Mouse (Mus musculus): Measurements from ENCODE around the gene Agtrap. TPM values are rescaled to one million over a fixed set of nuclear protein-coding genes. Genes with fewer than 3 reads are reported as not detected.
A peak's percentile ranks its signal among the peaks of the same experiment; 100 is the strongest.
"Not testable (repeated sequence)": the region's sequence is repeated elsewhere in the genome, so short reads cannot be mapped to it uniquely, and the experiment has no call there.

The Agtrap gene
- 20.4 and 25.4 TPM in 2 replicates for polyA plus RNA-seq (2012; rRNA removed)

DNA sequence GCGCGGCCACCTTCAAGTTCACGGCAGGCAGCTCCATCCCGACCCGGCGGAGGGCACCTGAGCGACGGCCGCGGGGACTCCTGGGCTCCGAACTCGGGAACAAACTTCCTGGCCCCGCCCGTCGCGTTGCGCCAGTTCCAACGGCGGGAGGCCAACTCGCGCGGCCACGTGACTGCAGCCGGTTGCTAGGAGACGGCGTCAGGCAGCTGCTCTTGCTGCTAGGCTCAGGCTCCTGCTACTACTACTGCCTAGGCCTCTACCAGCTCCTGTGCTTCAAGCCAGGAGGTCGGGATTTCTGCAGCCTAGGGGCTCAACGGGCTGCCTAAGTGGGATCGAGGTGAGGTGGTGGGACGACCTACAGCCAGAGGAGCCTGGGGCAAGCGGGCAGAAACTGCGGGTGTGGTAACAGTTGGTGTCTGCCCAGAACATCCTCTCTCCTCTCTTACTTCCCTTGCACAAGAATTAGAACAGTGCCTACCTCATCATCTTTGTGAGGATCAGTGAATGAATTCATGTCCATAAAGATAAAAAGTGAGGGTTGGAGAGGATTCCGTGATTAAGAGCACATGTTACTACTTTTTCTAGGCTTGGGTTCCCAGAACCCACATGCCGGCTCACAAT, at the start of gene Agtrap:
Gene Agtrap (minus strand): TSS at position 125 of the 621 bp plus-strand sequence.
- DNase-seq (ENCODE audit: low spot score) = peak; percentile 91

DNA sequence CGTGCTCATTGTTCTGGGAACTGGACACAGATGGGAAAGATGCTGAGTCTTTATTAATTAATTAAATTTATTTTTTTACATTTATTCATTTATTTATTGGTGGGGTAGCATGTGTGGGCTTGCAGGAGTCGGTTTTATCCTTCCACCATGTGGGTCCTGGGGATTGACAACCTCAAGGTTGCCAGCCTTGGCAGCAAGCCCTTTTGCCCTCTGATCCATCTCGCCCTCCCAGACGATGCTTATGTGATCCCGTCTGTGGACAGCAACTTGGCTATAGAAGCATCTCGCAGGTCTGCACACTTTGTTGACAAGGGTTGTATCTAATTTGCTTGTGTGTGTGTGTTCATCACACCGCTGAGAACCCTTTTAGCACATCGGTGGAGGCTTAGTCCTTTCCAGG, 49.7 kb upstream of the Agtrap start:
- DNase-seq (ENCODE audit: low spot score) = no peak

DNA sequence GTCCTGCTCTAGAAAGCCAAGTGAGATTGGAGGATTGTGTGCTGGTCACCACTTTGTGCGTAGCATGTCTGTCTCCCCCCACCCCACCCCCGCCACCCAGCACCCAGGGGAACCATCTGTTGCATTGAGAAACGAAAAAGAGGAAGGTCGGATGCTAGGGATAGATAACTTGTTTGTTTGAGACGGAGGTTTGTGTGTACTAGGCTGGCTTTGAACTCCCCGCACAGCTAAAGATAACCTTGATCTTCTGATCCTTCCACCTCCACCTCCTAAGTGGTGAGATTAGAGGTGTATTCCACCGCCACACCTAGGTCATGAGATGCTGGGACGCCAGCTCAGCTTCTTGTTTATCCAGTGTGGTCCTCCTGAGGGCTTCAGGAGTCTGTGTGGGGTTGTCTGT, 47.2 kb upstream of the Agtrap start:
- no peak for DNase-seq (ENCODE audit: low spot score)

DNA sequence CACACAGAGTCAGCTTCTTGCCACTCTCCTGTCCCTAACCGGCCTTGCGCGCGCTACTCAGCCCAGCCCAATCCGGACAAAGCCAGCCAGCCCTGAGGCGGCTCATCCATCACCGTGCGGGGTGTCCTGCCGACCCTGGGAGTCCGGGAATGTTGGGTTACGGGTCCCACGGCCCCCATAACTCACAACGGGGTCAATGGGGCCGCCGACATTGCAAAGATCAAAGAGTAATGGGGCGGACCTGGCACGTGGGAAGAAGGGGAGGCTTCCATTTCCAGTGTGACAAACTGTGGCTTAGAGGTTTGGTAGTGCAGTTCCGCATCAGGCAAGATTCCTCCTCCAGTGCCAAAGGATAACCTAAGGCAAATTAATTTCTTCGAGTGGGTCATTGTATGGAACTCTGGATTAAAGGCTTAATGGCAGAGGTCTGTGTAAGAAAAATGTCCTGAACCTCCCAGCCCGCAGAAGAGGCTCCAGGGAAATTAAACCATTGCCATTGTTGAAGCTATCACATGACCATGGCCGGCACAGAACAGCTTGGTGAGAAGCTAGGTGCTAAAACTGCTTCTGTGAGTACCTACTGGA, 43.8 kb upstream of the Agtrap start:
- no peak for DNase-seq (ENCODE audit: low spot score)

DNA sequence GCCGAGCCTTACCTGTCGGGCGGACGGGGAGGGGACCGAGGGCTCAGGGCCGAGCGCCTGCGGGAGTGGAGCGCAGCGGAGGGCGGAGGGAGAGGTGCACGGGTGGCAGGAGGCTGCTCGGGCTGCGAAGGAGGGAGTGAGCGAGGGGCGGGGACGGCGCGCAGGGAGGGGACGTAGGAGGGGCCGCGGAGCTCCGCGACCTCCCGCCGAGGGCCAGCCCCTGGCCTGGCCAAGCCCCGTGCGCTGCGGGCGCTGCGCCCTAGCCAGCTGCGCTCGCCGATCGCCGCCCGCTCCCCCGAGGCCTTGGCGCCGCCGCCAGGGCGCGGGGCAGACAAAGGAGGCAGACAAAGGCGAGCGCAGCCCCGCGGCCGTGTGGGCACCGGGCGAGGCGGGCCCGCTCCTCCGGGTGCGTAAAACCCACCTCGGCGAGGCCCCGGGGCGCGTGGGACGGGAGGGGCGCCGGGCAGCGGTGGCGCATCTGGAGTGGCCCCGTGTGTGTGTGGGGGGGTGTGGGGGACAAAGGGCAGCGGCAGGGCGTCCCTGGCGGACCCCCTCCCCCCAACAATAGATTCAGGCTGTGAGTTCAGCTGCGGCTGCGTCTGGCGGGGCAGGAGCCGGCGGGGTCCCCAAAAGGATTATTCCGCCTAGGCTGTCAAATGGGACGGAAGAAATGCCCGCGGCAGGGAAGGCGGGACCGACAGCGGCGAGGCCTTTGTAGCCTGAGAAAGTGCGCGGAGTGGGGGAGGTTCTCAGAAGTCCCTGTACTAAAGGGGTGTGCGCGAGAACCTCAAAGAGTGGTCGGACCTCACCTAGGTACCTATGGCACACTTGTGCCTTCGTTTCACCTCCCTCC, 43.0 kb upstream of the Agtrap start, which contains the start of gene Draxin:
Gene Draxin (minus strand): TSS at position 138 of the 853 bp plus-strand sequence.
- no peak for DNase-seq (ENCODE audit: low spot score)

DNA sequence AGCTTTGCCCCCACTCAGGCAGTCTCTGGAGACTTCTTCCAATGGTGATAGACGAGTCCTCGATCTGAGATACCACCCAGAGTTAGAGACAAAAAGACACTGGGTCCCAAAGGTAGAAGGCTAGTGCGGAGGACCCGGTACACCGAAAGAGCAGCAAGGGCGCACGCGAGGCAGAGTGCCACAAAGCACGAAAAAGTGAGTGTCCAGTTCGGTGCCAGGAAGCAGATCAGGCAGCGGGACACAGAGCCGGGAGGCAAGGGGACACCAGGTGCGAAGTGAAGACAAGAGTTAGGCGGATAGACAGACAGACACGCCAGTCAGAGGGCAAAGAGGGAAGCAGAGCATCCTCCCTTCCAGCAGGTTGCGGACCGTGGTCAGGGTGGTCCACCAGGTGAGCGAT, 42.3 kb upstream of the Agtrap start, which contains the start of gene Mad2l2:
Gene Mad2l2 (plus strand): TSS at position 252 of the 400 bp plus-strand sequence.
- no peak for DNase-seq (ENCODE audit: low spot score)

DNA sequence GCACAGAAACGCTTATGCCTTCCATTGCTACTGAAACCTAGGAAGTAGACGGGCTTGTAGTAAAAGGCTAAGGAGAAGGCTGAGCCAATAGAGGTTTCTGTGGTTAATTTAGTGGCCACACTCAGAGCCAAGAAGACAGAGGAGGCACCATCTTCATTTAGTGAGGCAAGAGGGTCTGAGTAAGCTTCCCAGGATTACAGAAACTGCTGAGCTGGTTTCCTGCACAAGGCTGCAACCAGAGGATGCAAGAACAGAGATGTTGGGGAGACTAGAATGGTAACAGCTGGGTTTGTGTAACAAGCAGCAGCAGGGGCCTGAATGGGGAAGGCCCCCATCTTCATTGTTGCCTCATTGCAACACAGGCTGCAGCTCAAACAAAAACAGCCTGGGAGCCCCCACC, 40.8 kb upstream of the Agtrap start:
- no peak for DNase-seq (ENCODE audit: low spot score)

DNA sequence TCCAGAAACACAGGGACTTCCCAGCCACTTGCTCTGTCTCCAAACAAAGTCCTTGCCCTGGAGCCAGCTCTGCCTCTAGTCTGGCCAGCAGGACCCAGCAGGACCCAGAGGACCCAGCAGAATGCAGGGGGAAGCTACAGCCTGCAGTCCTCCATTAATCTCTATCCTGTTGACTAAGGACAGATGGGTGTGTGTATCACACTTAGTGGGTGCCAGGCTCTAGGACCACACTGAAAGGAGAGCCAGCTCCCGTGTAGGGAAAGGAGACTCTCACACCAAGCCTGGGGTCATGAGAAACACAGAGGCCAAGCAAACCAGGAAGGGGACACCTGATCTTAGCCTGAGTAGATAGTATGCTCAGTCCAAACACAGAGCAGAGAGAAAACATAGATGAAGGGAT, 40.4 kb upstream of the Agtrap start:
- no peak for DNase-seq (ENCODE audit: low spot score)

DNA sequence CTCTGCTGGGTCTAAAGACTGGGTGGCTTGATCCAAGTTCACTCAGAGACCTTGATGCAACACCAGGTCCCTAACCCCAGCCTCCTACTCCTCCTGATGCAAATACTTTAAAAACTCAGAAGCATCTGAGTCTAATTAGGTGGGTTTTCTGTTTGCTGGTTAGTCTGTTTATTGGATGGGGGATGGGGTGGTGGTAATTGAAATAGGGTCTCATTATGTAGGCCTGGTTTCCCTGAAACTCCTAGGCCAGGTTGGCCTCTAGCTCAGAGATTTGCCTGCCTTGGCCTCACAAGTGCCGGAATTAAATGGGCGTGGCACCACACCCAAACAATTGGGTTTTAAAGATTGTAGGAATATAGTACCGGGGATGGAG, 34.8 kb upstream of the Agtrap start:
- DNase-seq (ENCODE audit: low spot score) = no peak

DNA sequence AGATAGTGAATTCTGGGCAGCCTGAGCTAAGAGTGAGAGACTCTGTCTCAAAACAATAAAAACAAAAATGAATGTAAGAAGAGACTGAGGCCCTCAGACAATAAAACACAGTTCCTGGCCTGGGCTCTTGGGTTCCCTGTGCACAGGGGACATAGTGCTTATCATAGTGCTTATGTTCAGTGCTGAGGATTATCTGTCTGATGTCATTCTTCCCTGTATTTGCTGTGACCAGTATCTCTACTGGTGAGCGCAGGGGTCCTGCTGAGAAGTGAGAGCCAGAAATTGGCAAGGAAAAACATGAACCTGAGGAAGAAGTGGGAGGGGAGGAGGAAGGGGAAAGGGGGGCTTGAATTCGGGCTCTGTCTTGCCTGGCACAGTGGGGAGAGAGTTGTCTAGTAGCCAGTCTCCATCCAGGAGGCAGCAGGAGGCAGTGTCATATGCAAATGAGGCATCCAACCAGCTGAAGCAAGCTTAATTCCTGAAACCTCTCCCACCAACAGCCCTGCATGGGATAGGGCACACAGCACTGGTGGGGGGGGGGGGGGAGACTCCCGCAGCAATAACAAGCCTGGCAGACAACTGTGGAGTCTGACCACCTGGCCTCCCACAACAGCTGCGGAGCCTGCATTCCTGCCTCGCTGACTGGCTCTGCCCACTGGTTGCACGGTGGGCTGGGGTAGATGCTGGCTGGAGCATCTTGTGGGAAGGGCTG, 34.3 kb upstream of the Agtrap start:
- DNase-seq (ENCODE audit: low spot score) = no peak

DNA sequence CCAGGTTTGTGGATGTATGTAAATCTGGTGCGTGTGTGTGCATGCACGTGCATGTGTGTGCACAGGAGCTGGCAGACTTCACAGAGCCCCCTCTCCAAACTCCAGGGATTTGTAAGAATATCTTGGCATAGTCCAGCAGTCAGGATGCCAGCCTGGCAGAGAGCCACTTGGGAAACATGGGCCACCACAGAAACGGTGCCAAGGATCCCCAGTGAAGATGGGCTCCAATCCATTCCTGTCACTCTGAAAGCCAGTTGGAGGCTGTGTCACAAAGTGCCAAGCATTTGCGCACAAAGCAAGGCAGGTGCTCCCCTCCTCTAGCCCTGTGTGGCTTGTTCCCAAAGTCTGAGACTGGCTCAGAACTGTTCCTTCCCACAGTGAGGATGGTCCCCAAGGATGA, 33.5 kb upstream of the Agtrap start:
- no peak for DNase-seq (ENCODE audit: low spot score)

DNA sequence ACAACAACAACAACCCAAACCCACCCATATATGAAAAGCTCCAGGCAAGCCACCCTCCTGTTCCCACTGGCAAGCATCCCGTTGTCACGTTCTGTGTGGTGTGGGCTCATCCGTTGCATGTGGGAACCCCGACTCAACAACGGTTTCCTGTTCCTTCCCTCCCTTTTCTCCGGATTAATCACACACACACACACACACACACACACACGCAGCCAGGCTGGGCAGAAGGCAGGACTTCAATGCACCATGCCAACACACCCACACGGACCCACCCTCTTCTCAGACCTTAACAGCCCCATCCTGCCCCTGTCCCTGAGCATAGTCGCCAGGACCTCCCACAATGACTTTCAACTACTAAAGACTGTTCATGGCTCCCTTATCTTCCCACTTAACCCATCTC, 32.7 kb upstream of the Agtrap start:
- DNase-seq (ENCODE audit: low spot score) = no peak

DNA sequence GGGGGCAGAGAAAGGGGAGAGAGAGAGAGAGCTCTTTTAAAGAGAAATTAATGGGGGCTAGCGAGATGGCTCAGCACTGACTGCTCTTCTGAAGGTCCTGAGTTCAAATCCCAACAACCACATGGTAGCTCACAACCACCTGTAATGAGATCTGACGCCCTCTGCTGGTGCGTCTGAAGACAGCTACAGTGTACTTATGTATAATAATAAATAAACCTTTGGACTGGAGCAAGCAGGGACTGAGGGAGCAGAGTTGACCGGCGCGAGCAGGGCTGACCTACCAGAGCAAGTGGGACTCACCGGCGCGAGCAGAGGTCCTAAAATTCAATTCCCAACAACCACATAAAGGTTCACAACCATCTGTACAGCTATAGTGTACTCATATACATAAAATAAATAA, 31.7 kb upstream of the Agtrap start:
- DNase-seq (ENCODE audit: low spot score) = not testable (repeated sequence)

DNA sequence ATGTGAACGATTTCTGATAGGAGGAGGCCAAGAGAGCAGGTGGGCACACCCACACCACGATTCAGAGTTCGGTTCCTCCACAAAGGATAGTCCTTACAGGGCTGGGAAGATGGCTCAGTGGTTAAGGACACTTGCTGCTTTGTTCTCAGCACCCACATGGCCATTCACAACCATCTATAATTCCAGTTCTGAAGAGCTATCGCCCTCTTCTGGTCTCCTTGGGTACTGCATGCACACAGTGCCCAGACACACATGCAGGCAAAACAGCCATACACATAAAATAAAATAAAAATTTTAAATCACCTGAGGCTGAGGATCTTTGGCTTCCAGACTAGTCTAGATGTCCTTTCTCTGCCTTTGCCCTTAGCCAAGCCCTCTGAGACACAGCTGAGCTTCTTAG, 29.6 kb upstream of the Agtrap start:
- no peak for DNase-seq (ENCODE audit: low spot score)

DNA sequence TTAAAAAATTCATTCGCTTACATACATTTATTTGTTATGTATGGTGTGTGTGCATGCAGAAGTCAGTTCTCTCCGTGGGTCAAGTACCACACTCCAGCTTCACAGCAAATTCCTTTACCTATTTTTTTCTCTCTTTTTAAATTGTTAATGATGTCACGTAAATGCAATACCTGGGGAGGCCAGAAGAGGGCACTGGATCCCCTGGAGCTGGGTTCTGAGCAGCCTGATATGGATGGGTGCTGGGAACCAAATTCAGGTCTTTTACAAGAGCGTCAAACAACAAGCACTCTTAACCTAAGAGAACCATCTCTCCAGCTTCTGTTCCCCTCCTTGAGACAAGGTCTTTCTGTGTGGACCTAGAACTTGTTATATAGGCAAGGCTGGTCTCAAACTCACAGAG, 28.8 kb upstream of the Agtrap start:
- no peak for DNase-seq (ENCODE audit: low spot score)

DNA sequence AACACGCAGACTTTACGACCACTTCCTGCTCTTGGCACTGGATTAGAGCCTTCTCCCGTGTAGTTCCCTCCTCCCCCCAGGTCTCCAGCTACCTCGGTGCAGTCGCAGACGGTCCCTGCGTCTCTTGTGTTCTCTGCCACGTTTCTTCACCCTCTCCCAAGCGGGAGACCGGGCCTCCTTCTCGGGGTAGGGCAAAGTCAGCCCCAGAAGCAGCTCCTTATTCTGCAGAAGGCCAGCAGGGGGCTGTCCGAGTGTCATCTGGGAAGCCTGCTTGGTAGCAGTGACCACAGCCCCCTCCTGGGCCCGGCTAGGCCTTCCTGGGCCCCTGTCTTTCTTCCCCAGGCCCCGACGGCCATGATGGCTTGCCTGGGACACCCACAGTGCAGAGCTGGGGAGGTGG, 27.6 kb upstream of the Agtrap start:
- peak; percentile 33 for DNase-seq (ENCODE audit: low spot score)

DNA sequence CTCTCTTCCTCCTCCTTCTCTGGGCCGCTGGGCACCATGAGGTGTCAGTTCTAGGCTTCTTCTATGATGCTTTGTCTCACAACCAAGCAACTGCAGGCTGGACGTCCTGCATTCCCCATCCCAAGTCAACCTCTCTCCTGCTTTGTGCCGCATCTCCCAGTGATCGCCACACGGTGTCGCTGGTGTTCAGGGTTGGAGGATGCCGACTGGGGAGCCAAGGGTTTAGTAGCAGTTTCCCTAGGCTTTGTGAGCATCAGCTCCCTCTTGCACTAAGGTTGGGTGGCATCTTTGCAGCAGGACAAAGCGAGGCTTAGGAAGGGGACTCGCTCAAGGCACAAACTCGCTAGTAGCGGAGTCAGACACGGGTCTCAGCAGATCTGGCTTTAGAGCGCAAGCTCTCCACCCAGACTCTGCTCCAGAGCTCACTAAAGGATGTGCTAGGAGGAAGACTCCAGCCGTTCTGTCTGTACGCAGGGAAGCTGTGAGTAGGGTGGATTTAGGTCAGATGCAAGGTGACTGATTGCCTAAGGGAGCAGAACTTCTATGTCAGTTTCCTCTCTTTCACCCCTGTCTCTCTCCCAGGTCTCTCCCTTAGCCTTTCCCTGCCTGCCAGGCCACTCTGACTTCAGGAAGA, 27.0 kb upstream of the Agtrap start:
- DNase-seq (ENCODE audit: low spot score) = peak; percentile 71

DNA sequence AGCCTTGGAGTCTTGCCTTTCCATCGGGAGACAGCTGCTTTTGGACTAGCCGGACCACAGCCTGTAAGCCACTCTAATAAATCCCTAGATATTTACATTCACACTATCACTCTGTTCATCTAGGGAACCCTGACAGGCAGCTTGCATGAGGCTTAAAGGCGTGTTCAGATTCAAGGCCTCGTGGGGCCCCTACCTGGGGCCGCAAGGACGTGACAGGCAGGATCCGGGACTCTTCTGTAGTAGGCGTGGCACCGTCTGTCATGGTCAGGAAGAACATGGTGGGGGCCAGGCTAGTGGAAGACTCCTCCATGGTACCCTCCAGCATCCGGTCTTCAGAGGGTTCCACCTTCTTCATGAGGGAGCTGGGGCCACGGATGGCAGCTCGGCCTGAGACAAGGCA, 24.7 kb upstream of the Agtrap start:
- DNase-seq (ENCODE audit: low spot score) = no peak

DNA sequence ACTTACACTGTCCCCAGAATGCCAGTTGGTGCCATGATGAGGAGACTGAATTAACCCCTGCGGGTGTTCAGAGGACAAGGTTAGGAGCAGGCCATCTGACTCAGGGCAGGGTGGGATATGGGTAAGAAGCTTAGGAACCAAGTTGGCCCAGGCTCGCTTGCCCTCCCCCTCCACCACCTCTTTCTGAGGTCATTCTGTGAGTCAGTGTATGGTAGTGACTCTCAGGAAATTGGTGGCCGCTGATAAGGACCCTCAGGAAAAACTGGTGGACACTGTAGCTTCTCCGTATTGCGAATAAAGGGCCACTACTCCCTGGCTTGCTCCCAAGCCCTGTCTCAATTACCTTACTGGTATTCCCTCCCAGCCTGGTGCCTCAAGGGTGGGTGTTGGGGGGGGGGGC, 21.4 kb upstream of the Agtrap start:
- DNase-seq (ENCODE audit: low spot score) = no peak

DNA sequence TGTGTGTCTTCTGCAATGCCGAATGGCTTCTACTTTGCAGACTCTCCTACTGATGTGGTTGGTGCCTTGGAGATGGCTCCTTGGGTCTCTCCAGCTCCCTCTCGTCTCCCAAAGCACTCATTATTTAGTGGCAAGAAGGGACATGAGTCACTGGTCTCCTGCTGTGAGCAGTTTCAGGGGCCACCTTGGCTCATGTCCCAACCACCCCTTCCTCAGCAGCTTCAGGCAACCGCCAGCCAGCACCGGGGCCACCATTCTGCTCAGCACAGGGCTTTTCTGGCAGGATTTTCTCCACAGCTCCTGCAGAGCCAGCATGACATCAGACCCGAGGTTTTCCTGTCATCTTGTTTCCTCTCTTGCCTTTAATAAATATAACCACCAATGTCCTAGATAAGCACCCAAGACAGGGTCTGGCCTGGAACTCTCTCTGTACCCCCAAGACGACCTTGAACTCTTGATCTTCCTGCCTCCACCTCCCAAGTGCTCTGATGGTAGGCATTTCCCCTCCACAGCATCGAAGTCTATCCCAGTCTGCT, 20.8 kb upstream of the Agtrap start:
- no peak for DNase-seq (ENCODE audit: low spot score)

DNA sequence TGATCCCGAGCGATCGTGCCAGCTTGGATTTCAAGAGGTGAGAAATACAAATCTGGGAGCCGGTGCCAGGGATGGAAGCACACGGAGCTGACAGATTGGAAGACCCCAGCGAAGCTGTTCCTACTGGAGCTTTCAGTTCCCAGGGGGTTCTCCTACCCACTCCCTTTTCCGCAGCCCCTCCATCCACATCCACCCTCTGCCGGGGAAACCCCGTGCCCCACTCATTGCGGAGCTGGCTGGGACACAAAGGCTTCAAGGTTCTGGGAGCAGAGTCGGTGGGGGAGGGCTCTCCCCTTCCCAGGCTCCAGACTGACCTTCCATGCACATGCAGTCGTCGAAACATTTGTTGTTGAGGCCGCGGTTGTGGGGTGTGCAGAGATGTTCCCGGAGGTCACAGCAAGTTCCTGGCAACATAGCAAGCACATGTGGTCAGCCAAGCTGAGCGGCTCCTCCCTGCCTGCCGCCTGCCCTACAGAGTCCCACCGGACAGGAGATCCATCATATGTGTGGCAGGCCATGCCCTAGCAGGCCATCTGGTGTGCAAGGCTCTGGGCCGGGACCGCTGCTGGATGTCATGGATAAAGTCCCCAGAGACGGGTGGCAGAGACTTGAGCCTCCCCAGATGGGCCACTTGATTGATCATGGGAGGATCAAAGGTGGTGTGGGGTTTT, 19.9 kb upstream of the Agtrap start:
- no peak for DNase-seq (ENCODE audit: low spot score)
